Mouse (Mus musculus): ENCODE measurements around the gene Zkscan5.

DNA sequence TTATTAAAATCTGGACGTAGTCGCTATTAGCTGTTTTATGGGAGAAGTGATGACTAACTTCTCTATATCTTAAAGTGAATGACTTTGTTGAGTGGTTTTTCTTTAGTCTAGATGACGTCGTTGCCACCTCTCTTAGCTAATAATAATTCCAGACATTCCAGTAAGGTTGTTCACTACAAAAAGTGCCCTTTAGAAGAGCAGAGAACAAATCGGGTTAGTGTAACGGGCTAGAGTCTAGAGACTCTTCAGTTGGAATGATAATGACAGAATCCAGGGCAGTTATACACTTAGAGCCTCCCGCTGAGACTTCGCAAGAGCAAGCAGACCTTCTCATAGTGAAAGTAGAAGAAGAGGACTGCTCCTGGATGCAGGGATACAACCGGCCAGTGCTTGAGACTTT, 679 bp downstream of the Zkscan5 start:
- TF ChIP-seq POLR2A (IDR thresholded peaks at IDR 0.05; ENCODE audit: borderline replicate concordance, insufficient read depth, low read length), result no peak
- TF ChIP-seq CTCF (IDR thresholded peaks at IDR 0.05; ENCODE audit: borderline replicate concordance, insufficient read depth, low read depth, low read length), result no peak

Data from cerebellum, adult 2 months (tissue).